9 mouse cellular contexts compared by ENCODE assay signal in genomic region chr15:79470583-79470982, GRCm38 (mm10). TPM values are rescaled to one million over a fixed set of nuclear protein-coding genes. Genes with fewer than 3 reads are reported as not detected.
DNase-seq lines count a peak whose midpoint lies in the region; ATAC-seq and TF ChIP-seq lines count a peak whose summit lies in the region.
"Had no signal": no experiment of that assay in that cellular context is flagged by ENCODE, and none has a peak within 500 bp of the region (broad histone marks: within the 10 kb centered on the region; RNA-seq: fewer than 3 reads in every experiment).

No protein-coding gene starts in this region.

- no peak overlapping the region for H3K9ac ChIP-seq in embryonic facial prominence, embryonic 15.5 days
- H3K9ac ChIP-seq in kidney, postnatal 0 days (ENCODE audit: low read depth, low read length): no peak overlapping the region
- no peak overlapping the region for H3K9ac ChIP-seq in neural tube, embryonic 14.5 days (replicated peaks; ENCODE audit: low read depth, low read length)

- intact Hi-C loops in left cerebral cortex, postnatal 36 days (cut with DNase I): loop anchor here (5.0 kb wide), 1 partner anchor 42 kb away; no protein-coding TSS in a partner anchor

- TF ChIP-seq POLR2A in kidney, adult 2 months (IDR thresholded peaks at IDR 0.05; ENCODE audit: low read depth, low read length): no peak

- WGBS in kidney, adult 2 months: 29% methylated on average over 17 of the region's 17 CpGs
- WGBS in embryonic facial prominence, embryonic 15.5 days: 19% methylated on average over 17 of the region's 17 CpGs
- WGBS in kidney, postnatal 0 days: 23% methylated on average over 17 of the region's 17 CpGs
- 25% methylated on average over 17 of the region's 17 CpGs for WGBS in neural tube, embryonic 14.5 days

- no peak for ATAC-seq in embryonic facial prominence, embryonic 15.5 days (ENCODE audit: insufficient number of reproducible peaks, low FRiP score, low TSS enrichment, low read depth)
- no peak for ATAC-seq in kidney, postnatal 0 days (replicated peaks; ENCODE audit: low FRiP score, low read depth)
- no peak for ATAC-seq in neural tube, embryonic 14.5 days (ENCODE audit: low read depth)

- H3K27me3 ChIP-seq in kidney, adult 2 months (replicated peaks; ENCODE audit: control insufficient read depth, insufficient read depth, low read length): no peaks in the 10 kb centered on the region
- H3K27me3 ChIP-seq in embryonic facial prominence, embryonic 15.5 days: no peaks in the 10 kb centered on the region
- H3K27me3 ChIP-seq in kidney, postnatal 0 days (ENCODE audit: insufficient read depth, low read length): no peaks in the 10 kb centered on the region
- H3K27me3 ChIP-seq in neural tube, embryonic 14.5 days (ENCODE audit: control insufficient read depth, insufficient read depth, low read length): no peaks in the 10 kb centered on the region

- no peak for TF ChIP-seq CTCF in kidney, adult 2 months (conservative IDR thresholded peaks at IDR 0.05; ENCODE audit: insufficient read depth, insufficient read length, low read depth, low read length)
- no peak for TF ChIP-seq CTCF in kidney, postnatal 0 days (IDR thresholded peaks at IDR 0.05; ENCODE audit: low read depth)

- H3K4me3 ChIP-seq in kidney, adult 2 months (ENCODE audit: insufficient read depth, low read depth, low read length): no peak overlapping the region; the same call in 1 of the 2 replicates
- peak overlapping the region; percentile 14 for H3K4me3 ChIP-seq in embryonic facial prominence, embryonic 15.5 days (replicated peaks)
- no peak overlapping the region for H3K4me3 ChIP-seq in kidney, postnatal 0 days (replicated peaks; ENCODE audit: low read depth, low read length)
- H3K4me3 ChIP-seq in neural tube, embryonic 14.5 days (ENCODE audit: low read depth, low read length): peak overlapping the region; percentile 7; the same call in 1 of the 2 replicates

- peak; percentile 12 for DNase-seq in kidney, adult 2 months
- DNase-seq in kidney, adult 9 months: no peak
- DNase-seq in kidney, postnatal 0 days (ENCODE audit: low spot score): peak; percentile 54
- no peak for DNase-seq in left cerebral cortex, adult 11 months (ENCODE audit: low spot score)
- DNase-seq in left cerebral cortex, postnatal 36 days (ENCODE audit: low spot score in 2 of 2): no peak
- DNase-seq in frontal cortex, postnatal 25 days (ENCODE audit: low spot score in 2 of 2): no peak

- H3K4me2 ChIP-seq in embryonic facial prominence, embryonic 15.5 days (replicated peaks): peak overlapping the region; percentile 34
- peak overlapping the region; percentile 31; the same call in 1 of the 2 replicates for H3K4me2 ChIP-seq in kidney, postnatal 0 days (ENCODE audit: low read length)
- peak overlapping the region; percentile 4; the same call in 1 of the 2 replicates for H3K4me2 ChIP-seq in neural tube, embryonic 14.5 days (ENCODE audit: low read depth, low read length)

- no peak overlapping the region for H3K27ac ChIP-seq in kidney, adult 2 months (ENCODE audit: insufficient read depth, low read depth, low read length)
- H3K27ac ChIP-seq in embryonic facial prominence, embryonic 15.5 days (replicated peaks): no peak overlapping the region
- no peak overlapping the region for H3K27ac ChIP-seq in kidney, postnatal 0 days
- no peak overlapping the region for H3K27ac ChIP-seq in neural tube, embryonic 14.5 days (ENCODE audit: low read depth, low read length)

- no peaks in the 10 kb centered on the region for H3K36me3 ChIP-seq in kidney, adult 2 months (ENCODE audit: control insufficient read depth, insufficient read depth, low read length)
- H3K36me3 ChIP-seq in embryonic facial prominence, embryonic 15.5 days: no peaks in the 10 kb centered on the region
- no peaks in the 10 kb centered on the region for H3K36me3 ChIP-seq in kidney, postnatal 0 days (ENCODE audit: insufficient read depth, low read length)
- no peaks in the 10 kb centered on the region for H3K36me3 ChIP-seq in neural tube, embryonic 14.5 days (ENCODE audit: control insufficient read depth, insufficient read depth, low read length)

- H3K4me1 ChIP-seq in kidney, adult 2 months (ENCODE audit: control insufficient read depth, insufficient read depth, low read length): no peaks in the 10 kb centered on the region
- H3K4me1 ChIP-seq in embryonic facial prominence, embryonic 15.5 days: peaks cover 12% of the 10 kb centered on the region; the same call in 1 of the 2 replicates
- H3K4me1 ChIP-seq in kidney, postnatal 0 days (replicated peaks; ENCODE audit: insufficient read depth, low read length): no peaks in the 10 kb centered on the region
- H3K4me1 ChIP-seq in neural tube, embryonic 14.5 days (ENCODE audit: control insufficient read depth, insufficient read depth, low read length): no peaks in the 10 kb centered on the region

- 0 out of 2 replicates have a peak, but pooled peaks cover 3% of the 10 kb centered on the region for H3K9me3 ChIP-seq in embryonic facial prominence, embryonic 15.5 days (replicated peaks)
- no peaks in the 10 kb centered on the region for H3K9me3 ChIP-seq in kidney, postnatal 0 days (replicated peaks; ENCODE audit: low read length)
- H3K9me3 ChIP-seq in neural tube, embryonic 14.5 days (ENCODE audit: control insufficient read depth, low read length): no peaks in the 10 kb centered on the region

RNA-seq across cellular contexts. Expression of gene Csnk1e, which starts 15.2 kb away (rescaled TPM):
- polyA plus RNA-seq in kidney, adult 2 months (2012; rRNA removed): 31.5 and 34.9 TPM in 2 replicates
- polyA plus RNA-seq in embryonic facial prominence, embryonic 15.5 days (2015; fragmentation: Nextera tagmentation; extraction: Ambion mirVana): 113 and 117 TPM in 2 replicates
- 50.9 and 53.9 TPM in 2 replicates for polyA plus RNA-seq in kidney, postnatal 0 days (2015; fragmentation: Nextera tagmentation; extraction: Ambion mirVana)
- polyA plus RNA-seq in neural tube, embryonic 14.5 days (2014; fragmentation: Nextera tagmentation; extraction: Ambion mirVana): 202 and 236 TPM in 2 replicates
- 100 to 1,000 TPM; 135 to 154 TPM for total RNA-seq in left cerebral cortex, postnatal 36 days (2021)

RNA-seq across cellular contexts. Expression of gene Kcnj4, which starts 34.5 kb away (rescaled TPM):
- 0.05 and 0.08 TPM in 2 replicates for polyA plus RNA-seq in kidney, adult 2 months (2012; rRNA removed)
- polyA plus RNA-seq in embryonic facial prominence, embryonic 15.5 days (2015; fragmentation: Nextera tagmentation; extraction: Ambion mirVana): 0.14 and 0.15 TPM in 2 replicates
- 0.11 TPM in 1 of 2 replicates, not detected in the other for polyA plus RNA-seq in kidney, postnatal 0 days (2015; fragmentation: Nextera tagmentation; extraction: Ambion mirVana)
- not detected in 2 replicates for polyA plus RNA-seq in neural tube, embryonic 14.5 days (2014; fragmentation: Nextera tagmentation; extraction: Ambion mirVana)
- 100 to 1,000 TPM; 207 to 223 TPM for total RNA-seq in left cerebral cortex, postnatal 36 days (2021)
- total RNA-seq: common myeloid progenitor, adult 5-6 weeks had no signal

RNA-seq across cellular contexts. Expression of gene Kdelr3, which starts 45.6 kb away (rescaled TPM):
- polyA plus RNA-seq in kidney, adult 2 months (2012; rRNA removed): 5.9 and 7.8 TPM in 2 replicates
- 168 and 178 TPM in 2 replicates for polyA plus RNA-seq in embryonic facial prominence, embryonic 15.5 days (2015; fragmentation: Nextera tagmentation; extraction: Ambion mirVana)
- 41.6 and 54.9 TPM in 2 replicates for polyA plus RNA-seq in kidney, postnatal 0 days (2015; fragmentation: Nextera tagmentation; extraction: Ambion mirVana)
- polyA plus RNA-seq in neural tube, embryonic 14.5 days (2014; fragmentation: Nextera tagmentation; extraction: Ambion mirVana): 3.9 and 11.6 TPM in 2 replicates
- total RNA-seq in left cerebral cortex, postnatal 36 days (2021): 1 to 10 TPM in 1 of 2 experiments, under 1 TPM in 1; 0.59 to 1.1 TPM
- total RNA-seq: common myeloid progenitor, adult 5-6 weeks had no signal

Comparison
In these comparisons a context has a peak if more than half of its experiments do, and no peak if none do; other contexts are left out.
1. DNase-seq: peak in kidney, adult 2 months (single experiment) and kidney, postnatal 0 days (single experiment); none in kidney, adult 9 months (single experiment), left cerebral cortex, adult 11 months (single experiment), left cerebral cortex, postnatal 36 days (0 of 2) and frontal cortex, postnatal 25 days (0 of 2).
2. H3K4me3 ChIP-seq: peak in embryonic facial prominence, embryonic 15.5 days (single experiment) and neural tube, embryonic 14.5 days (single experiment); none in kidney, adult 2 months (single experiment) and kidney, postnatal 0 days (single experiment).
3. Peak in every context shown above with its lines, with median percentiles within 50 percentile points of each other: H3K4me2 ChIP-seq.